Mouse (Mus musculus): Measurements from ENCODE around the gene Ptch1. TPM values are rescaled to one million over a fixed set of nuclear protein-coding genes. Genes with fewer than 3 reads are reported as not detected.

The Ptch1 gene
- total and polyA plus RNA-seq, 3 experiments = 7.5 to 79.0 (median 23.4) TPM

- no peak for TF ChIP-seq MAX (IDR thresholded peaks at IDR 0.05; ENCODE audit: low read length)
- TF ChIP-seq KAT2A (conservative IDR thresholded peaks at IDR 0.05; ENCODE audit: low read depth, low read length) = no peak
- no peak for TF ChIP-seq ZKSCAN1 (IDR thresholded peaks at IDR 0.05; ENCODE audit: low read depth, low read length)
- TF ChIP-seq MYB (IDR thresholded peaks at IDR 0.05; ENCODE audit: low read depth, low read length) = no peak
- no peak for TF ChIP-seq ZMIZ1 (IDR thresholded peaks at IDR 0.05; ENCODE audit: low read depth, low read length)
- no peak for TF ChIP-seq CHD1 (IDR thresholded peaks at IDR 0.05; ENCODE audit: low read depth, low read length)
- no peak for TF ChIP-seq USF2 (IDR thresholded peaks at IDR 0.05; ENCODE audit: borderline replicate concordance in 1 of 2, insufficient read depth in 1 of 2, low read depth in 1 of 2, low read length in 2 of 2)
- TF ChIP-seq HCFC1 (IDR thresholded peaks at IDR 0.05; ENCODE audit: low read depth, low read length) = no peak
- no peak for TF ChIP-seq ELF1 (IDR thresholded peaks at IDR 0.05; ENCODE audit: low read depth, low read length)
- no peak for DNase-seq (ENCODE audit: low read depth, low spot score)
- H3K9ac ChIP-seq (ENCODE audit: control insufficient read depth, low read depth, low read length, poor library complexity, severe bottlenecking) = no peak overlapping the region
- no peaks in the 10 kb centered on the region for H3K79me2 ChIP-seq (ENCODE audit: control insufficient read depth, insufficient read depth, low read length, poor library complexity)
- no peaks in the 10 kb centered on the region for H3K27me3 ChIP-seq (ENCODE audit: control insufficient read depth in 1 of 2, insufficient read depth in 2 of 2, low read length in 2 of 2)
- no peak overlapping the region for H3K27ac ChIP-seq (ENCODE audit: control insufficient read depth, low read depth, low read length)
- H3K4me3 ChIP-seq (ENCODE audit: control insufficient read depth in 1 of 2, insufficient read depth in 1 of 2, low read depth in 2 of 2, low read length in 2 of 2) = no peak overlapping the region
- no peaks in the 10 kb centered on the region for H3K9me3 ChIP-seq (replicated peaks; ENCODE audit: insufficient read depth, low read length)
- H3K4me1 ChIP-seq (ENCODE audit: control insufficient read depth in 1 of 2, insufficient read depth in 2 of 2, low read length in 2 of 2) = no peaks in the 10 kb centered on the region
- peaks cover 0 to 33% of the 10 kb centered on the region in 2 experiments; a peak in 2 of 4 replicates for H3K36me3 ChIP-seq (ENCODE audit: control insufficient read depth in 1 of 2, insufficient read depth in 2 of 2, low read length in 2 of 2)
These were observed 44.5 kb downstream of the Ptch1 start for GRCm38 (mm10) chr13:63528852-63529251.

- no peak for TF ChIP-seq E2F4 (IDR thresholded peaks at IDR 0.05; ENCODE audit: borderline replicate concordance, low read depth, low read length)
- no peak for TF ChIP-seq RCOR1 (IDR thresholded peaks at IDR 0.05; ENCODE audit: low read depth, low read length)
- no peak for TF ChIP-seq UBTF (IDR thresholded peaks at IDR 0.05; ENCODE audit: borderline replicate concordance, insufficient read depth, low read depth, low read length)
- no peak for TF ChIP-seq TCF12 (IDR thresholded peaks at IDR 0.05; ENCODE audit: low read depth, low read length)
- TF ChIP-seq NRF1 (IDR thresholded peaks at IDR 0.05; ENCODE audit: insufficient read depth, low read depth, low read length, poor library complexity, severe bottlenecking) = no peak
- no peak for TF ChIP-seq BHLHE40 (IDR thresholded peaks at IDR 0.05; ENCODE audit: borderline replicate concordance, low read depth, low read length)
- no peak for TF ChIP-seq ZMIZ1 (IDR thresholded peaks at IDR 0.05; ENCODE audit: low read depth, low read length)
- no peak for TF ChIP-seq ZC3H11A (IDR thresholded peaks at IDR 0.05; ENCODE audit: low read depth, low read length)
- TF ChIP-seq HCFC1 (IDR thresholded peaks at IDR 0.05; ENCODE audit: low read depth, low read length) = no peak
- TF ChIP-seq MEF2A (IDR thresholded peaks at IDR 0.05; ENCODE audit: extremely low read depth, insufficient replicate concordance, low read depth, low read length, poor library complexity, severe bottlenecking) = no peak
- TF ChIP-seq MYB (IDR thresholded peaks at IDR 0.05; ENCODE audit: low read depth, low read length) = no peak
- TF ChIP-seq MXI1 (IDR thresholded peaks at IDR 0.05; ENCODE audit: low read depth, low read length) = no peak
- Histone ChIP-seq H3K79me2 (ENCODE audit: control insufficient read depth, insufficient read depth, low read length, poor library complexity) (no peaks in the 10 kb centered on the region), H3K9me3 (replicated peaks; ENCODE audit: insufficient read depth, low read length) (no peaks in the 10 kb centered on the region), H3K4me1 (ENCODE audit: control insufficient read depth in 1 of 2, insufficient read depth in 2 of 2, low read length in 2 of 2) (no peaks in the 10 kb centered on the region), H3K27me3 (ENCODE audit: control insufficient read depth in 1 of 2, insufficient read depth in 2 of 2, low read length in 2 of 2) (no peaks in the 10 kb centered on the region), H3K9ac (ENCODE audit: control insufficient read depth, low read depth, low read length, poor library complexity, severe bottlenecking) (no peak overlapping the region), H3K27ac (ENCODE audit: control insufficient read depth, low read depth, low read length) (no peak overlapping the region), H3K4me3 (ENCODE audit: control insufficient read depth in 1 of 2, insufficient read depth in 1 of 2, low read depth in 2 of 2, low read length in 2 of 2) (no peak overlapping the region), H3K36me3 (ENCODE audit: control insufficient read depth in 1 of 2, insufficient read depth in 2 of 2, low read length in 2 of 2) (peaks cover 0 to 30% of the 10 kb centered on the region in 2 experiments; a peak in 2 of 4 replicates)
- no peak for DNase-seq (ENCODE audit: low read depth, low spot score)
These were observed 45.2 kb downstream of the Ptch1 start for GRCm38 (mm10) chr13:63528164-63528675.
